Mouse (Mus musculus) forebrain, embryonic 16.5 days (tissue): Measurements from ENCODE around the gene Fam169a. TPM values are rescaled to one million over a fixed set of nuclear protein-coding genes. Genes with fewer than 3 reads are reported as not detected.

Source experiments
- ATAC-seq: fragments of 200-750 bp; cut with Nextera tagmentation; 2 replicates; pipeline ENCODE4 v1.8.0; 2017; ENCODE audit warnings: mild to moderate bottlenecking, moderate library complexity
- H3K27ac ChIP-seq: fragments of 300-500 bp; sonication (generic); 2 replicates; pipeline ENCODE4 v1.5.1; 2014; ENCODE audit warnings: low read length, control low read depth
- H3K27me3 ChIP-seq: fragments of 300-500 bp; sonication (generic); replicated peaks from 2 replicates; pipeline ENCODE4 v1.6.1; 2014; ENCODE audit warnings: low read length; ENCODE audit not compliant: control insufficient read depth, insufficient read depth
- H3K36me3 ChIP-seq: fragments of 300-500 bp; sonication (generic); 2 replicates; pipeline ENCODE4 v1.6.1; 2014; ENCODE audit not compliant: control insufficient read depth, insufficient read depth
- H3K4me1 ChIP-seq: fragments of 300-500 bp; sonication (generic); replicated peaks from 2 replicates; pipeline ENCODE4 v1.6.1; 2014; ENCODE audit warnings: low read length; ENCODE audit not compliant: control insufficient read depth, insufficient read depth
- H3K4me2 ChIP-seq: fragments of 300-500 bp; sonication (generic); 2 replicates; pipeline ENCODE4 v1.6.1; 2014; ENCODE audit warnings: mild to moderate bottlenecking, low read length, control low read depth
- H3K4me3 ChIP-seq: fragments of 300-500 bp; sonication (generic); replicated peaks from 2 replicates; pipeline ENCODE4 v1.5.1; 2014; ENCODE audit warnings: mild to moderate bottlenecking, low read length, control low read depth
- H3K9ac ChIP-seq: fragments of 300-500 bp; sonication (generic); replicated peaks from 2 replicates; pipeline ENCODE4 v1.6.1; 2014; ENCODE audit warnings: low read depth, low read length, control low read depth
- H3K9me3 ChIP-seq: fragments of 300-500 bp; sonication (generic); 2 replicates; pipeline ENCODE4 v1.6.1; 2016; ENCODE audit warnings: low read length; ENCODE audit not compliant: control insufficient read depth
- WGBS: fragments of 180-500 bp; shearing (Covaris S2); extraction: QIAGEN DNeasy Blood & Tissue Kit; methylation state at CpG from one replicate; pipeline ENCODE4 v1.1.7; 2014; 5-methylcytosine and 5-hydroxymethylcytosine counted together
- polyA plus RNA-seq: library from polyadenylated mRNA; unstranded; fragments of >200 nt; fragmentation: Nextera tagmentation; extraction: Ambion mirVana; gene quantifications from 2 replicates; pipeline ENCODE4 v1.2.1, GENCODE M21; 2015

Fam169a gene
- polyA plus RNA-seq, 1 experiment from 2014 or later, result 20.9 TPM

DNA sequence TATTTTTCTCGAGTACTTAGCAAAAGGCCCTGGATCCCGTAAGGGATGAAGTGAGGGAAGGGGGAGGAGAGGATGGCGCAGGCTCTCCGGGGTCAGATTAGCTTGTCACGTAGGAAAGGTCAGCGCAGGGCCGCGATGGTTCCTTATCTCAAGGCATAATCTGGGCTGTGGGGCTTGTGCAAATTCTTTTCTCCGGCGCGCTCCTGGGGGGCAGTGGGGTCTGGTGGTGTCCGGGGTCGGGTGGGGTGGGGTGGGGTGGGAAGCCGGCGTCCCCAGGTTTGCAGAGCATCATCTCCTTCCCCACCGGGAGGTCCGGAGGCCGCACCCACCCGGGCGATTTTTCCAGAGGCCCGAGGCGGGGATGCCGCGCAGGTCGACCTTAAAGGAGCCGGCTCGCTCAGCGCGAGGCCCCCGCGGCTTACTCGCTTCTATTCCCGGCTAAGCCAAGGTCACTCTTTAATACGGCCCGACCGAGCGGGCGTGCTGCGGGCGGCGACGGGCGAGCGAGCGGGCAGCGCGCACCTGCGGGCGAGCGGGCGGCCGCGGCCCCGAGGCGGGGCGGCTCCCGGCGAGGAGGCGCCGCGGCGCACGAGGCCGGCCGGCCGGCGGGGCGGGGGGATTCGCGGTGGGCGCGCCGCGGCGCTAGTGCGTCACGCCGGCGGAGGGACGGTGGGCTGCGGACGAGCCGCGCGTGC is 4.0 kb downstream of the Fam169a start:
- Histone ChIP-seq H3K9me3 (no peaks in the 10 kb centered on the region), H3K4me1 (peaks cover 2% of the 10 kb centered on the region; the same call in 1 of the 2 replicates), H3K27me3 (peaks cover 15% of the 10 kb centered on the region), H3K36me3 (no peaks in the 10 kb centered on the region), H3K9ac (peak overlapping the region; percentile 90), H3K4me3 (peak overlapping the region; percentile 90), H3K27ac (peak overlapping the region; percentile 82), H3K4me2 (peak overlapping the region; percentile 82)
- ATAC-seq, result peak; percentile 85
- WGBS, result under 1% methylated on average over 63 of the region's 85 CpGs

DNA sequence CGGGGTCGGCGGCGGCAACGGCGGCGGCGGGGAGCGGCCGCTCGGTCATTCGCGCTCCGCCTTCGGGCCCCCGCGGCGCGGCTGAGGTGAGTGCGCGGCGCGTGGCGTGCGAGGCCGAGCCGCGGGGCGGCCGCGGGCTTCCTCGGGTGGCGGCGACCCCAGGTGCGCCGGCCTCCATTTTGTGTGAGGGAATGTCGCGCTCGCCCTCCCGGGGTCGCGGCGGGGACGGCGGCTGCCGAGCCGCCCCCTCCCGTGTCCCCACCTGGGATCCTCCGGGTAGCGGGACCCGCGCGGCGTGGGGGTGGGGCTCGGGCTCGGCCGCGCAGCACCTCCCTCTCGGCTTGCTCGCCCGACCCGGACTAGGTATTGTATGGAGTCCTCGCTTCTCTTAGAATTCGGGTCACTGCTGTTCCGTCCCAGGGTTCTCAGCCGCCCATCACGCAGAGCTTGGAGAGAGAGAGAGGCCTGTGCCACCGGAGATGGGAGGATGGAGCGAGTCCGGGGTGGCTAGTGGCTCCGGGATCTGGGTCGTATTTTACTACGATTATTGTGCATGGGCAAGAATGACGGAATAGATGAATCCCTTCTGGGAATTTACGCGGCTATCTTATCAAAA is 4.6 kb downstream of the Fam169a start:
- no peaks in the 10 kb centered on the region for H3K36me3 ChIP-seq
- H3K27ac ChIP-seq, result peak overlapping the region; percentile 82
- no peaks in the 10 kb centered on the region for H3K9me3 ChIP-seq
- peak overlapping the region; percentile 82 for H3K4me2 ChIP-seq
- H3K9ac ChIP-seq, result peak overlapping the region; percentile 90
- ATAC-seq, result peak; percentile 87
- H3K4me1 ChIP-seq, result peaks cover 2% of the 10 kb centered on the region; the same call in 1 of the 2 replicates
- H3K27me3 ChIP-seq, result peaks cover 12% of the 10 kb centered on the region
- peak overlapping the region; percentile 90 for H3K4me3 ChIP-seq
- WGBS, result 0% methylated on average over 47 of the region's 76 CpGs

- no peak overlapping the region for H3K9ac ChIP-seq
Measured at GRCm38 (mm10) chr13:97073497-97073896, 6.4 kb downstream of the Fam169a start.

GRCm38 (mm10) chr13:97077556-97077955 is 10.5 kb downstream of the Fam169a start:
- Histone ChIP-seq H3K4me1 (peaks cover 2% of the 10 kb centered on the region; the same call in 1 of the 2 replicates), H3K4me2 (no peak overlapping the region), H3K36me3 (no peaks in the 10 kb centered on the region), H3K9me3 (no peaks in the 10 kb centered on the region), H3K4me3 (no peak overlapping the region), H3K27me3 (no peaks in the 10 kb centered on the region), H3K27ac (no peak overlapping the region), H3K9ac (no peak overlapping the region)
- WGBS, result 96% methylated on average over 2 of the region's 2 CpGs
- ATAC-seq, result no peak

More at GRCm38 (mm10) chr13:97073497-97073896, 6.4 kb downstream of the Fam169a start:
- 50% methylated on average over 1 of the region's 1 CpGs for WGBS
- no peak overlapping the region for H3K4me2 ChIP-seq
- H3K4me1 ChIP-seq, result peaks cover 2% of the 10 kb centered on the region; the same call in 1 of the 2 replicates
- no peak for ATAC-seq
- H3K27me3 ChIP-seq, result no peaks in the 10 kb centered on the region
- H3K36me3 ChIP-seq, result no peaks in the 10 kb centered on the region
- H3K27ac ChIP-seq, result no peak overlapping the region
- no peaks in the 10 kb centered on the region for H3K9me3 ChIP-seq
- H3K4me3 ChIP-seq, result no peak overlapping the region

DNA sequence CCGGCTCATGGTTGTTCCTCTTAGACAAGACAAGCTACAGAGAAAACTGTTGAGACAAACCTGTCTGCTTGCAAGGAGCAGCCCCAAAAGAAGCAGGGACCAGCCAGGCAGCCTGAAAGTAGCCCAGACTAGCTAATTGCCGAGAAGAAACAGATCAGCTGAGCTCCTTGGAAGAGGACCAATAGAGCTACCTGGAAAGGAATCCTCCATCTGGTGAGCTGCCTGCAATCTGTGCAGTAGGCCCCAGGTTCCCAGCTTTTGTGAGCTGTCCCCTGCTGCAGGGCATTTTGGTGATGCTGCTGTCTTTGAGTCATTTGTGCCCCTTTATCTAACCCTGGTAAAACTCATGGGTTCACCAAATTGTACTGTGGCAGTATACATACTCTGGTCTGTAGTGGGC is 13.1 kb downstream of the Fam169a start:
- no peaks in the 10 kb centered on the region for H3K4me1 ChIP-seq
- no peak overlapping the region for H3K27ac ChIP-seq
- no peak overlapping the region for H3K9ac ChIP-seq
- H3K27me3 ChIP-seq, result no peaks in the 10 kb centered on the region
- 76% methylated on average over 2 of the region's 2 CpGs for WGBS
- no peaks in the 10 kb centered on the region for H3K36me3 ChIP-seq
- H3K9me3 ChIP-seq, result no peaks in the 10 kb centered on the region
- no peak for ATAC-seq
- no peak overlapping the region for H3K4me3 ChIP-seq
- H3K4me2 ChIP-seq, result no peak overlapping the region

- WGBS, result 80% methylated on average over 3 of the region's 3 CpGs
- Histone ChIP-seq H3K27ac (no peak overlapping the region), H3K9me3 (no peaks in the 10 kb centered on the region), H3K4me3 (no peak overlapping the region), H3K9ac (no peak overlapping the region), H3K4me1 (no peaks in the 10 kb centered on the region), H3K27me3 (no peaks in the 10 kb centered on the region), H3K36me3 (no peaks in the 10 kb centered on the region), H3K4me2 (no peak overlapping the region)
- no peak for ATAC-seq
Measured at GRCm38 (mm10) chr13:97080615-97081014, 13.5 kb downstream of the Fam169a start.

DNA sequence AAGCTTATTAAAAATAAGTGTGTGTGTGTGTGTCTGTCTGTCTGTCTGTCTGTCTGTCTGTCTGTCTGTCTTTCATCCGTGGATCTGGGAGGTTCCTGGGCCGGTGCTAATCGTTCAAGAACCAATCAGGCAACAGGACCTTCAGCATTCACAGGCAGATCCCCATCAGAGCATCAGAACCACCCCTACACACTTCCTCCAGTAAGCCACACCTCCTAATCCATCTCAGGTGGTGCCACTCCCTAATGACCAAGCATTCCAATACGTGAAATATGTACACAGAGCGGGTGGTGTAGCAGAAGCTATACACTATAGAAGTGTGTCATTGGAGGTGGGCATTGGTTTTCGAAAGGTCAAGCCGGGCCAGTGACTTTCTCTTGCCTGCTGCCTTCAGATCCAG is 15.3 kb downstream of the Fam169a start:
- Histone ChIP-seq H3K4me1 (no peaks in the 10 kb centered on the region), H3K9me3 (no peaks in the 10 kb centered on the region), H3K4me3 (no peak overlapping the region), H3K27me3 (no peaks in the 10 kb centered on the region), H3K4me2 (no peak overlapping the region), H3K27ac (no peak overlapping the region), H3K36me3 (no peaks in the 10 kb centered on the region), H3K9ac (no peak overlapping the region)
- WGBS, result 89% methylated on average over 7 of the region's 7 CpGs
- no peak for ATAC-seq

GRCm38 (mm10) chr13:97086316-97086715 is 19.2 kb downstream of the Fam169a start:
- no peak overlapping the region for H3K27ac ChIP-seq
- H3K9ac ChIP-seq, result no peak overlapping the region
- H3K9me3 ChIP-seq, result no peaks in the 10 kb centered on the region
- H3K4me2 ChIP-seq, result no peak overlapping the region
- no peaks in the 10 kb centered on the region for H3K27me3 ChIP-seq
- no peak overlapping the region for H3K4me3 ChIP-seq
- H3K4me1 ChIP-seq, result no peaks in the 10 kb centered on the region
- 52% methylated on average over 7 of the region's 9 CpGs for WGBS
- ATAC-seq, result no peak
- H3K36me3 ChIP-seq, result no peaks in the 10 kb centered on the region

- WGBS, result 93% methylated on average over 6 of the region's 6 CpGs
- no peak for ATAC-seq
Measured at GRCm38 (mm10) chr13:97087421-97087820, 20.3 kb downstream of the Fam169a start.

More at GRCm38 (mm10) chr13:97087421-97087820, 20.3 kb downstream of the Fam169a start:
- H3K9ac ChIP-seq, result no peak overlapping the region
- H3K9me3 ChIP-seq, result no peaks in the 10 kb centered on the region
- no peaks in the 10 kb centered on the region for H3K4me1 ChIP-seq
- no peaks in the 10 kb centered on the region for H3K27me3 ChIP-seq
- no peaks in the 10 kb centered on the region for H3K36me3 ChIP-seq
- no peak overlapping the region for H3K4me2 ChIP-seq
- H3K4me3 ChIP-seq, result no peak overlapping the region
- H3K27ac ChIP-seq, result no peak overlapping the region
